Mouse (Mus musculus) limb, embryonic 10.5 days (tissue): ENCODE measurements at regions not wholly inside any gene's neighbourhood (a gene's known extent, or its start where the extent isn't known, plus 50 kb on each side); places are given as distances from the start of the nearest gene placed in this dataset.
"Not testable (repeated sequence)": the region's sequence is repeated elsewhere in the genome, so short reads cannot be mapped to it uniquely, and the experiment has no call there.

ENCODE experiments used
- DNase-seq: peaks from one replicate; pipeline ENCODE4 v3.0.0-alpha.2; 2017; ENCODE audit warnings: low spot score
- H3K27ac ChIP-seq: fragments of 300-500 bp; sonication (generic); 2 replicates; pipeline ENCODE4 v1.5.1; 2016; ENCODE audit warnings: mild to moderate bottlenecking
- H3K27me3 ChIP-seq: fragments of 300-500 bp; sonication (generic); 2 replicates; pipeline ENCODE4 v1.6.1; 2016; ENCODE audit warnings: low read depth, mild to moderate bottlenecking; ENCODE audit not compliant: poor library complexity, severe bottlenecking
- H3K36me3 ChIP-seq: fragments of 300-500 bp; sonication (generic); 2 replicates; pipeline ENCODE4 v1.6.1; 2016; ENCODE audit warnings: mild to moderate bottlenecking, moderate library complexity
- H3K4me1 ChIP-seq: fragments of 300-500 bp; sonication (generic); 2 replicates; pipeline ENCODE4 v1.6.1; 2016
- H3K4me3 ChIP-seq: fragments of 300-500 bp; sonication (generic); 2 replicates; pipeline ENCODE4 v1.5.1; 2016; ENCODE audit warnings: mild to moderate bottlenecking, moderate library complexity
- H3K9me3 ChIP-seq: fragments of 300-500 bp; sonication (generic); replicated peaks from 2 replicates; pipeline ENCODE4 v1.6.1; 2016; ENCODE audit warnings: mild to moderate bottlenecking
- WGBS: fragments of 180-500 bp; shearing (Covaris S2); methylation state at CpG from one replicate; pipeline ENCODE4 v1.1.7; 2016; 5-methylcytosine and 5-hydroxymethylcytosine counted together

- WGBS = 68% methylated on average over 5 of the region's 5 CpGs
- not testable (repeated sequence) for DNase-seq, H3K27ac ChIP-seq, H3K36me3 ChIP-seq, H3K4me3 ChIP-seq, H3K9me3 ChIP-seq, H3K27me3 ChIP-seq
- H3K4me1 ChIP-seq = peaks cover 28% of the 10 kb centered on the region
Measured at GRCm38 (mm10) chr2:128296423-128296822, 170.6 kb downstream of the Bcl2l11 start.

- H3K9me3 ChIP-seq = no peaks in the 10 kb centered on the region
- H3K27me3 ChIP-seq = peaks cover 3% of the 10 kb centered on the region; the same call in 1 of the 2 replicates
- DNase-seq = no peak
- no peaks in the 10 kb centered on the region for H3K36me3 ChIP-seq
- no peak overlapping the region for H3K4me3 ChIP-seq
- H3K27ac ChIP-seq = peak overlapping the region; percentile 27
- 28% methylated on average over 5 of the region's 5 CpGs for WGBS
- H3K4me1 ChIP-seq = peaks cover 33% of the 10 kb centered on the region
Measured at GRCm38 (mm10) chr2:128296897-128297296, 171.1 kb downstream of the Bcl2l11 start.

- H3K27ac ChIP-seq = no peak overlapping the region
Measured at GRCm38 (mm10) chr2:128297821-128298220, 172.0 kb downstream of the Bcl2l11 start.

GRCm38 (mm10) chr2:128298996-128299395, 173.2 kb downstream of the Bcl2l11 start:
- Histone ChIP-seq H3K9me3 (no peaks in the 10 kb centered on the region), H3K27ac (no peak overlapping the region), H3K36me3 (no peaks in the 10 kb centered on the region), H3K4me1 (peaks cover 37% of the 10 kb centered on the region), H3K27me3 (peaks cover 3% of the 10 kb centered on the region; the same call in 1 of the 2 replicates), H3K4me3 (no peak overlapping the region)
- DNase-seq = no peak
- WGBS = 92% methylated on average over 8 of the region's 8 CpGs

More at GRCm38 (mm10) chr2:128297821-128298220, 172.0 kb downstream of the Bcl2l11 start:
- Histone ChIP-seq H3K27me3 (peaks cover 3% of the 10 kb centered on the region; the same call in 1 of the 2 replicates), H3K4me1 (peaks cover 37% of the 10 kb centered on the region), H3K4me3 (no peak overlapping the region), H3K9me3 (no peaks in the 10 kb centered on the region), H3K36me3 (no peaks in the 10 kb centered on the region)
- no peak for DNase-seq
- WGBS = 39% methylated on average over 5 of the region's 5 CpGs

- no peak for DNase-seq
- 0 out of 2 replicates have a peak overlapping the region, but pooled peaks have one; percentile 15 for H3K27ac ChIP-seq
- no peak overlapping the region for H3K4me3 ChIP-seq
- peaks cover 52% of the 10 kb centered on the region for H3K4me1 ChIP-seq
- H3K9me3 ChIP-seq = no peaks in the 10 kb centered on the region
- H3K36me3 ChIP-seq = no peaks in the 10 kb centered on the region
- H3K27me3 ChIP-seq = peaks cover 3% of the 10 kb centered on the region; the same call in 1 of the 2 replicates
- WGBS = 16% methylated on average over 8 of the region's 8 CpGs
Measured at GRCm38 (mm10) chr2:128301709-128302108, 175.9 kb downstream of the Bcl2l11 start.

- Histone ChIP-seq H3K9me3 (no peaks in the 10 kb centered on the region), H3K4me1 (peaks cover 39% of the 10 kb centered on the region), H3K4me3 (no peak overlapping the region), H3K27ac (no peak overlapping the region), H3K27me3 (peaks cover 3% of the 10 kb centered on the region), H3K36me3 (no peaks in the 10 kb centered on the region)
- DNase-seq = no peak
- WGBS = 23% methylated on average over 12 of the region's 12 CpGs
Measured at GRCm38 (mm10) chr2:128304063-128304712, 178.3 kb downstream of the Bcl2l11 start.

- DNase-seq = no peak
- Histone ChIP-seq H3K9me3 (no peaks in the 10 kb centered on the region), H3K4me1 (peaks cover 42% of the 10 kb centered on the region), H3K4me3 (no peak overlapping the region), H3K36me3 (no peaks in the 10 kb centered on the region), H3K27ac (no peak overlapping the region), H3K27me3 (peaks cover 13% of the 10 kb centered on the region)
- WGBS = 79% methylated on average over 6 of the region's 6 CpGs
Measured at GRCm38 (mm10) chr2:128306693-128307092, 180.9 kb downstream of the Bcl2l11 start.

- WGBS = 36% methylated on average over 10 of the region's 10 CpGs
- Histone ChIP-seq H3K36me3 (no peaks in the 10 kb centered on the region), H3K4me1 (peaks cover 50% of the 10 kb centered on the region), H3K27ac (no peak overlapping the region), H3K9me3 (no peaks in the 10 kb centered on the region), H3K27me3 (peaks cover 13% of the 10 kb centered on the region), H3K4me3 (no peak overlapping the region)
- DNase-seq = no peak
Measured at GRCm38 (mm10) chr2:128309541-128310030, 183.7 kb downstream of the Bcl2l11 start.

- Histone ChIP-seq H3K27ac (no peak overlapping the region), H3K27me3 (peaks cover 13% of the 10 kb centered on the region), H3K4me3 (no peak overlapping the region), H3K9me3 (no peaks in the 10 kb centered on the region), H3K36me3 (no peaks in the 10 kb centered on the region), H3K4me1 (peaks cover 45% of the 10 kb centered on the region)
- no peak for DNase-seq
- WGBS = 47% methylated on average over 5 of the region's 5 CpGs
Measured at GRCm38 (mm10) chr2:128310081-128310480, 184.2 kb downstream of the Bcl2l11 start.

- Histone ChIP-seq H3K36me3 (no peaks in the 10 kb centered on the region), H3K9me3 (no peaks in the 10 kb centered on the region), H3K27ac (peak overlapping the region; percentile 59), H3K27me3 (peaks cover 13% of the 10 kb centered on the region), H3K4me3 (peak overlapping the region; percentile 38), H3K4me1 (peaks cover 33% of the 10 kb centered on the region)
- DNase-seq = peak; percentile 62
- WGBS = 3% methylated on average over 14 of the region's 14 CpGs
Measured at GRCm38 (mm10) chr2:128312084-128312594, 186.3 kb downstream of the Bcl2l11 start.

- peaks cover 13% of the 10 kb centered on the region for H3K27me3 ChIP-seq
- no peaks in the 10 kb centered on the region for H3K36me3 ChIP-seq
- peak overlapping the region; percentile 59 for H3K27ac ChIP-seq
- no peaks in the 10 kb centered on the region for H3K9me3 ChIP-seq
- peak overlapping the region; percentile 38 for H3K4me3 ChIP-seq
- peaks cover 33% of the 10 kb centered on the region for H3K4me1 ChIP-seq
- DNase-seq = peak; percentile 41
- WGBS = 44% methylated on average over 12 of the region's 12 CpGs
Measured at GRCm38 (mm10) chr2:128312659-128313581, 187.1 kb downstream of the Bcl2l11 start.

GRCm38 (mm10) chr2:128313582-128313918, 187.7 kb downstream of the Bcl2l11 start:
- no peak for DNase-seq
- no peaks in the 10 kb centered on the region for H3K9me3 ChIP-seq
- peak overlapping the region; percentile 43 for H3K27ac ChIP-seq
- 32% methylated on average over 2 of the region's 2 CpGs for WGBS
- H3K36me3 ChIP-seq = no peaks in the 10 kb centered on the region
- no peak overlapping the region for H3K4me3 ChIP-seq
- H3K4me1 ChIP-seq = peaks cover 40% of the 10 kb centered on the region
- peaks cover 13% of the 10 kb centered on the region; the same call in 1 of the 2 replicates for H3K27me3 ChIP-seq

- DNase-seq = peak; percentile 33
- no peaks in the 10 kb centered on the region for H3K9me3 ChIP-seq
- no peak overlapping the region for H3K27ac ChIP-seq
- peaks cover 13% of the 10 kb centered on the region; the same call in 1 of the 2 replicates for H3K27me3 ChIP-seq
- WGBS = 0% methylated on average over 1 of the region's 1 CpGs
- peaks cover 44% of the 10 kb centered on the region for H3K4me1 ChIP-seq
- H3K36me3 ChIP-seq = no peaks in the 10 kb centered on the region
- H3K4me3 ChIP-seq = no peak overlapping the region
Measured at GRCm38 (mm10) chr2:128313948-128314347, 188.1 kb downstream of the Bcl2l11 start.
